Mouse (Mus musculus) T-helper 2 cell (primary cell): ENCODE measurements around the gene Asap3.

ENCODE experiments used
- in situ Hi-C: fragments of 300-600 bp; cut with MboI, MseI; formaldehyde crosslinking; loops from one replicate; pipeline ENCODE4 v1.15.1; 2025; ENCODE audit warnings: high pct_unique_total_duplicates

Gene Asap3

DNA sequence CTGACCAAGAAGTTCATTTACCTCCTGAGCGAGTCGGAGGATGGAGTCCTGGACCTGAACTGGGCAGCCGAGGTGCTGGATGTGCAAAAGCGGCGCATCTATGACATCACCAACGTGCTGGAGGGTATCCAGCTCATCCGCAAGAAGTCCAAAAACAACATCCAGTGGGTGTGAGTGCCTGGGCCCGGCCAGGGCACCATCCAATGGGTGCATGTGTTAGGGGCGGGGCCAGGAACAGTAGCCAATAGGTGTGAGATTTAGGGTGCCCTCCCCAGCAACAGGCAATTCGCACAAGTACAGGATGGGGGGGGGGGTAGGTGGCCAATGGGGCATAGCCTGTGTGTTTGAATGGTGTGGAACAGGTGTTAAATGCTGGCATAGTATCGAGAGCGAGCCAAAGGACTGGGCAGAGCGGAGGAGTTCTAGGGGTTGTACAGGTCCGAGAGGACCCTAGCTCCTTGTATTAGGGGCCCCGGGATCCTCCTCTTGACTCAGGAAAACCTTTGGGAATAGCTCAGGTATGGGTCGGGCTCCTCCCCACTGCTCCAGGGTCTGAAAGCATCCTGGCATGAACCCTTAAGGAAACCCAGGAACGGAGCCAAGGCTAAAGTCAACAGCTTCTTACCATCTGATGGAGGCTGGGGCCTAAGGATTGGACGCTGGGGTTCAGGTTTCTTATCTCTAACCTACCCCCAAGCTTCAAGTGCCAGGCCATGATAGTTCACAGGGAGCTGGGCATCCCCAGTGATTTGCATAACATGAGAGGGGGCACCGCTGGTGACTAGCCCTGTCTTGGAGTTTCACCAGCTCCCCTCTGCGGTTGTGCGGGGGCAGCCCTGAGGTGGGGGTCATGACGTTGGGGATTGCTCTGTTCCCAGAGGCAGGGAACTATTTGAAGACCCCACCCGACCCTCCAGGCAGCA, 25.5 kb upstream of the Asap3 start:
- in situ Hi-C loops: no loop called here

- in situ Hi-C loops: no loop called here
These were observed 24.8 kb upstream of the Asap3 start for GRCm38 (mm10) chr4:136181367-136181766.

DNA sequence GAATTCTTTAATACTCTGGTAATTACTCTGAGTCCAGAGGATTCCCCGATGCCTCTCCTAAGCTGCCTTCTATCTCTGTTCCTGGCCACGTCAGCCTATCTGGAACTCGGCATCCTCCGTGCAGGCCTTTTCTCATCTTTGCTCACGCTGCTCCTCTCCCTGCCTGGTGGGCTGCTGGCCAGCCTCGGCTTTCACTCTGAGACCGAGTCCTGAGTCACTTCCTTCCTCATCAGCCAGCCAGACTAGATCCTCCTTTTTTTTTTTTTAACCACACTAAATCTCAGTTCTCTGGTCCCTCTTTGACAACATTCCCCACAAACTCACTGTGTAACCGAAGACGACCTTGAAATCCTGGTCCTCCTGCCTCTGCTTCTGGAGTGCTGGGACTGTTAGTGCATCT, 20.8 kb upstream of the Asap3 start:
- in situ Hi-C loops: no loop called here

DNA sequence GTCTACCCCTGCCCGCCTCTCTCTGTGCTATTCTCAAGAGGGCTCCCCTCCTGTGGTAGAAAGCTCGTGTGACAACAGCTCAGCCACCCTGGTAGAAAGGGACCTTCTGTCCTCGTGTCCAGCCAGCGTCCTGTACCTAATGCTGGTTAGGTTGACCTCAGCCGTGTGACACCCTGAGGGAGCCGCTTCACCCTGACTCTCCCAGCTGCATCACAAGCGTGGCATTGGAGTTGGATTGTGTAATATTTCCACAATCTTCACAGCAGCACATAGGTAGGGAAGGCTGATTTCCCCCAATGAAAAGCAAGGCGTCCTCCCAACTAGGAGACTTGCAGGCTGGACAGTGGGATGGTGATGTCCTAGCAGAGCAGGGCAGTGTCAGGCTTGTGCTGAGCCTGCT, 19.9 kb upstream of the Asap3 start:
- in situ Hi-C loops: no loop called here

DNA sequence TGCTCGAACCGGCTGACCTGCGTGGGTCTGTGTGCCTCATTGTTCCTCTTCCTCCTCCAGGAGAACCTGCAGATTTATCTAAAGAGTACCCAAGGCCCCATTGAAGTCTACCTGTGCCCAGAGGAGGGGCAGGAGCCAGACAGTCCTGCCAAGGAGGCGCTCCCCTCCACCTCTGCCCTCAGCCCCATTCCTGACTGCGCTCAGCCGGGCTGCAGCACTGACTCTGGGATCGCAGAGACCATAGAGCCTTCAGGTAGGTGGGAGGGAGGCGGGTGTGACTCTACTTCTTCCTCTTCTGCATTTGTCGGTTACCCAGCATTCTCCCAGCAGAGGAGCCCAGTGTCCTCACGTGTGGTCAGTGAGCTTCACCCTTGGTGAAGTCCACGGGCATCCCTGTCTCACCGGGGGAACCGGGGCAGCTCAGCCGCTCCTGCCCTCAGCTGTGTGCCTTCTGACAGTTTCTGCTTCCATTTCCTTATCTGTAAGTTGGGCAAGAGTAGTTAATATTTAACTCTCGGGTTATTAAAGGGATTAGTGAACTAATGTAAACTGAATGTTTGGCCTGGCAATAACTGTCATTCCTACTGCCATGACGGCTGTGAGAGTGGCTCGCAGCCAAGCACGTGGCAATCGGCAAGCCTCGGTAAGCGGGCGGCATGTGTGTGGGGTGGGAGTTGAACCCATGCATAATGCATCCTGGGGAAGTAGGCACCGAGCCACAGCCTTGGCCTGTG, 19.3 kb upstream of the Asap3 start:
- in situ Hi-C loops: no loop called here

DNA sequence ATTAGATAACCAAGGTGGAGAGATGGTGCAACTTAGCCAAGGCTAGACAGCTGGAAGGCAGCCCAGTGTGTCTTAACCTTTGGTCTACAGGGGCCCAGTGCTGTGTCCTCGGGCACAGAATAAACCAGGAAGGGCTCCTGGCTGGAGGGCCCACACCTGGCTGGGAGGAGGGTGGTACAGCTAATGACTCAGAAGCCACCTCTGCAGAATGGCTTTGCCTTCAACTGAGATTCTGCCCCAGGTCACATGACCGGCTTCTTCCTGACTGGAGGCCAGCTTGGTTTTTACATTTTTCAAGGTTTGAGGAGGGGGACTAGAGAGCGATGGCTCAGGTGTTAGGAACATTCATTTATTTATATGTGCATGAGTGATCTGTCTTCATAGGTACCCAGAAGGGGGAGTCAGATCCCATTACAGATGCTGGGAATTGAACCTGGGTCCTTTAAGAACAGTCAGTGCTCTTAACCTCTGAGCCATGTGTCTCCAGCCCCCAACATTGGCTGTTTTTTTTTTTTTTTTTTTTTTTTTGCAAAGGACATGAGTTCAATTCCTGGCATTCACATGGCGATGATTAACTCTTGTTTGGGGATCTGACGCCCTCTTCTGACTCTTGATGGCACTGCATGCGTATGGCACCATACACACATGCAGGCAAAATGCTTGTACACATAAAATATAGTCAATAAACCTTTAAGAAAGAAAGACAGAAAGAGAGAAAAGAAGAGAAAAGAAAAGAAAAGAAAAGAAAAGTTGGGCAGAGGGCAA, 17.0 kb upstream of the Asap3 start:
- in situ Hi-C loops: no loop called here

DNA sequence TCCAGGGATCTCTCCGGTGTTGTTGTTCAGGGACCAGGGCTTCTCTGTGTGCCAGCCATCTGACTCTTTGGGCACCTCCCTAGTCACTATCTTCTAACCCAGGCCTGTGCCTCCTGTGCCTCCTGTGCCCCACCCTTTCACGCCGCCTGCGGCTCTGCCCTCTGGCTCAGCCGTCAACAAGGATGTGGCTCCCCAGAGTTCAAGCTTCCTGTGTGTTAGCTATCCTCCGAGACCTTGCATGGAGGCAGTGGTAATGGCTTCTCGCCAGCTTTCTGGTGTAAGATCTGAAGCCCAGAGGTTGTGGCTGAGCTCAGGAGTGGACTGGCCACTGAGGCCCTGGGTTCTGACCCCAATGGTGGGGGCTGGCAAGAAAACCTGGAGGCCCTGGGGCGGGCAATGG, 16.3 kb upstream of the Asap3 start:
- in situ Hi-C loops: no loop called here

- in situ Hi-C loops: no loop called here
These were observed 12.6 kb upstream of the Asap3 start for GRCm38 (mm10) chr4:136193571-136193970.

- in situ Hi-C loops: loop anchor here (5.0 kb wide), 1 partner anchor 33 kb away; no protein-coding TSS in a partner anchor
These were observed 11.1 kb upstream of the Asap3 start for GRCm38 (mm10) chr4:136195029-136195428.

DNA sequence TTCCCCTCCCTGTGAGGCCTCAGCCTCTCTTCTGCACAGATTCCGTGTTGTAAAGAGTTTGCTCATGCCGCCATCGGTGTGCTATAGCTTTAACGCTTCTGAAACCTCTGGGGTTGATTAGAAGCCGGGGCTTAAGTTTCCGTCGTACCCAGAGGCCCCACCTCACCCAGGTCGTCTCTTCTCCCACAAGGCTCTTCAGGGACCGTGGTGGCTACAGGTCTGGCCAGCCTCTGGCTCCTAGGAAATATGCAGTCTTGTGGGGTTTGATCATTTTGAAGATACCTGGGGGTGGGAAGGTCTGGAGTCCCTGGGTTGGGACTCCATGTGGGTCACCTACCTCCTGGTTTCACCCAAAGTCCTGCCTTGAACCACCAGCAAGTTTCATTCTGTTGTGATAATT, 10.5 kb upstream of the Asap3 start:
- in situ Hi-C loops: loop anchor here (5.0 kb wide), 1 partner anchor 33 kb away; no protein-coding TSS in a partner anchor

GRCm38 (mm10) chr4:136196201-136196600, 10.0 kb upstream of the Asap3 start:
- in situ Hi-C loops: loop anchor here (5.0 kb wide), 1 partner anchor 34 kb away; no protein-coding TSS in a partner anchor

- in situ Hi-C loops: loop anchor here (5.0 kb wide), 1 partner anchor 37 kb away; no protein-coding TSS in a partner anchor
These were observed 7.3 kb upstream of the Asap3 start for GRCm38 (mm10) chr4:136198846-136199245.

DNA sequence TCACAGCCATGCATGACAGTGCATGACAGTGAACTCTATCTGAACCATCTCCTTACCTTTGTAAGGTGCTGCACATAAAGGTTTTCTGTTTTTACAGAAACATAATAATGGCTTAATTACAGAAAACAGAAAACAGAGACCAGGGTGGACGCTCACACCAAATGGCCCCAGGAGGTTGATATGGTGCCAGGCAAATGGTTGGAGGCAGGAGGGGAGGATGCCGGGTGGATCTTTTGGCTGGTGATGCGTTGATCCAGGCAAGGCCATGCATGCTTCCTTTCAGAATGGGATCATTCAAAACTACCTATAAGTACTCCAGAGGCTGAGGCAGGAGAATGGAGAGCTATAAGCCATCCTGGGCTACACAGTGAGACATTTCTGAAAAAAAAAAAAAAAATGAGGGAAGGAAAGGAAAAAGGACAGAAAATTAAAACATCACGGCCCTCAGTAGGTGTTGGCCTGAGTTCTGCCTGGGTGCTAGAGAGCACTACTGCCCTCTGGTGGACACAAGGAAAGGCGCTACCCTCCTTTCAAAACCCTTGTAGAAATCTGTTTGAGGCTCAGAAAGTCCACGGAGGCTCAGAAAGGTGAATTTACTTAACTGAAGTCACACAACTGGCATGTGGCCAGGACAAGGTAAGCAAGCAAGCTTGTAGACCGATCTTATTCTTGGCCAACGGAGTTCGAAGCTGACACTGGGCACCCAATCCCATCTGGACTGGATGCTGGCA, 6.4 kb upstream of the Asap3 start:
- in situ Hi-C loops: loop anchor here (5.0 kb wide), 1 partner anchor 37 kb away; no protein-coding TSS in a partner anchor

DNA sequence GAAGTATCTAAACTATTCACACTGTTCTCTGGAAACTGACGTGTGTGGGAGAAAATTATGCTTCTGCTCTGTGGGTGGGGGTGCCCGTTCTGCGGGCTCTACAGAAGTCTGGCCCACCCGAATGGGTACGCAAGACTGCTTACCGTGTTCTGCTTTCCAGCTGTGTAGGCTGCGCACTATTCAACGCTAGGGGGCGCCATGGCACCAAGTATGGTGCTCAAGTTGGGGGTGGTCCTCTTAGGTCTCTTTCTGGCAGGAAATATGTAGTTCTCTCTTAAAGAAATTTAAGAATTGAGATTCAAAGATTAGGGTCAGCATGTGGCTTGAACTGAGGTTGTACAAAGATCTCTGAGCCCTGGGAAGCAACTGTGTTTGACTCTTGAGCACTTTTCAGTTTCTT, 3.7 kb upstream of the Asap3 start:
- in situ Hi-C loops: no loop called here

DNA sequence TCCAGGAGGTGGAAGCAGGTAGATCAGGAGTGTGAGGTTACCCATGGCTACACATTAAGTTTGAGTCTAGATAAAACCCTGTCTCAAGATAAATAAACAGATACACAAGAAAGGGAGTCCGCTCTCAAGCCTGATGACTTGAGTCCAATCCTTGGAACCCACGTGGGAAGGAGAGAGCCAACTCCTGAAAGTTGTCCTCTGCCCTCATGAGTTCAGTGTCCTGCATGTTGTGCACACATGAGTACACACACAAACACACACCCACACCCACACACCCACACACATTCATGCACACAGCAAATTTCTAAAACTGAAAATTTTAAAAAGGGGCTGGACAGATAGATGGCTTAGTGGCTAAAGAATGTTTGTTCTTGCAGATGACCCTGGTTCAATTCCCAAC, 1.4 kb upstream of the Asap3 start:
- in situ Hi-C loops: no loop called here

DNA sequence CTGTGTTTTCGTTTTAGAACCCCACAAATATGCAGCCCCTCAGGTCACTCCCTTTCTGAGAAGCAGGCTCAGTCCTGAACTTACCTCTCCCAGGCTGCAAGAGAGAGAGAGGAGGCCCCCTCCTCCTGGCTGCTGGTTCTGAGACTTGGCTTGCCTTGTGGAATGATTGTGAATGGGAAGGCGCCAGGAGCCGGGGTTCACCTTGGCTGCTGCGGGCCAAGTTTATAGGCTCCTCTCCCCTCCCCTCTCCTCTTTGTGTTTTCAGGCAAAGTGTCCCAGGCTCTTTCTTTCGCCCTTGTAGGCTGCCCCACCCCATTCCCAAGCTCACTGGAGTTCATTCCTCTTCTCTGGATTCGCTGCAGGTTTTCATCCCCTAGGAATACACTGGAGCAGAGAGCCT, 778 bp downstream of the Asap3 start:
- in situ Hi-C loops: no loop called here

- in situ Hi-C loops: loop anchor here (10.0 kb wide), 1 partner anchor 566 kb away; no protein-coding TSS in a partner anchor
These were observed 4.8 kb downstream of the Asap3 start for GRCm38 (mm10) chr4:136210931-136211330.

DNA sequence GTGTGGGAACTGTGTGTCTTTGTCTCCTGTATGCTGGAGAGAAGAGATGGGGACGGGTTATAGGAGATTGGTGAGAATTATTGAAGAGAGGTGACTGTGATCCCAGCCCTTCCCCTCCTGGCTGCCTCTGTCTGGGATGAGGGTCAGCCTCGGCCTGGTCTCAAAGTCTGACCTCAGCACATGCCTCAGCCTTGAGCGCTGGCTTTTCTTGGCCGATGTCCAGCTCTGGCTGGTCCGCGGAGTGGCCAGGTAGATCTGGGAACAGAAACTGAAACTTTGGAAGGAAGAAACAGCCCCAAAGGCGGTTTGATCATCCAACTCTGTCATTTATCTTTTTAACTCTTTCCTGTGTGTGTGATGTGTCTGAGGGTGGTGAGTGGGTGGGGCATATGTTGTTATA, 7.5 kb downstream of the Asap3 start:
- in situ Hi-C loops: loop anchor here (10.0 kb wide), 1 partner anchor 569 kb away; no protein-coding TSS in a partner anchor

- in situ Hi-C loops: loop anchor here (10.0 kb wide), 1 partner anchor 570 kb away; no protein-coding TSS in a partner anchor
These were observed 8.7 kb downstream of the Asap3 start for GRCm38 (mm10) chr4:136214828-136215227.

DNA sequence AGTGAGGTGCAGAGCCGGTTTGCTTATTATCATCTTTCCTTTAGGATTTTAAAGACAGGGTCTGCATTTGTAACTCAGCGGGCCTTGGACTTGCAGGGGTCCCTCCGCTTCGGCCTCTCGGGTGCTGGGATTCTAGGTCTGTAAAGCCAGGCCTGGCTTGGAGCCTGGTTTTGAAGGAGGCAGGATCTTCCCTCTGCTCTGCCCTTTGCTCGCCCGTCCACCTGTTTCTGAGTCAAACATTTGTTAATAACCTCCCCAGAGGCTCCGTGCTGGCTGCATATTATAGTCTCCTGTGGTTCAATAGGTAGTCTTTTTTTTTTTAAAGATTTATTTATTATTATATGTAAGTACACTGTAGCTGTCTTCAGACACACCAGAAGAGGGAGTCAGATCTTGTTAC, 9.4 kb downstream of the Asap3 start:
- in situ Hi-C loops: loop anchor here (10.0 kb wide), 1 partner anchor 571 kb away; no protein-coding TSS in a partner anchor

DNA sequence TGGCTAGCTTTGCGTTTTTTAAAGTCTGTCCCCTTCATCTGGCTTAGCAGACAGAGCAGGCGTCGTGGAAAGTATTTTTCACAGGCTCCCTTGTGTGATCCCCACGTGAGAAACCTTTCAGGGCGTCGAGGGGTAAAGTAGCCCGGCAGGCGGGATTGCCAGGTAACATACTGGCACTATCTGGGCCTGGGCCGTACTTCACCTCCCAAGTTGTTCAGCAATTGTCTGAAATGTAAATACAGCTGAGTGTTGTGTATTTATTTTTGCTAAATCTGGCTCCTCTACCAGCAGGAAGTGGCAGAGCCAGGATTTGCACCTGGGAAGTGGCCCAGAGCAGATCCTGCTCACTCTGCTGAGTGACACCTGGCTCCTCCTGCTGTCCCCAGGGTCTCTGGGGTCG, 10.9 kb downstream of the Asap3 start:
- in situ Hi-C loops: loop anchor here (10.0 kb wide), 1 partner anchor 572 kb away; no protein-coding TSS in a partner anchor
